Mouse (Mus musculus) embryonic fibroblast, embryonic 13.5 days (primary cell): ENCODE measurements around the gene Sdk2.

Experiments used
- CTCF ChIP-seq: IDR thresholded peaks from 2 replicates; pipeline ENCODE4 v1.5.1; 2011; ENCODE audit warnings: mild to moderate bottlenecking, control low read depth, low read length, moderate library complexity, borderline replicate concordance; ENCODE audit not compliant: insufficient read depth
- POLR2A ChIP-seq: IDR thresholded peaks from 2 replicates; pipeline ENCODE4 v1.6.1; 2011; ENCODE audit warnings: low read depth, mild to moderate bottlenecking, control low read depth, low read length, moderate library complexity

DNA sequence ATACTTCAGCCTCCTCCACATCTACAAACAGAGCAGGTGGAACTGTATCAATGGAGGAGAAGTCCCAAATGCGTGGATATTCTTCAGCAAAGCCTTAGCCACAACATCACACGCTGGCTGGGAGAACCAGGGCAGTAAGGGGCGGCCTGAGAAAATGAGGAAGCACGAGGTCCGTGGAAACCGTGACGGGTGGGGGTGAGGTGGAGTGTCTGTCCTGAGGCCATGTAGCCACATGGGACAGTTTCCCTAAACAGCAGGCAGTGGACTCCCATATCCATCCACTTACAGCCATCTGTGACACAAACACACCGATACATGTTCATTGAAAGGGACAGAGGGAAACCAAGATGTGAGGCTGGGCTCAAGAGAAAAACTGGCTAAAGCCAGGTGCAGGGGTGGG is 328.9 kb downstream of the Sdk2 start:
- TF ChIP-seq POLR2A (no peak), CTCF (no peak)
